Mouse (Mus musculus) left cerebral cortex, adult 18-20 months (tissue): ENCODE measurements at regions not wholly inside any gene's neighbourhood (a gene's known extent, or its start where the extent isn't known, plus 50 kb on each side); places are given as distances from the start of the nearest gene placed in this dataset.

Experiments used
- DNase-seq, 2 experiments: peaks; one replicate each; pipeline ENCODE4 v3.0.0; 2021 to 2022; ENCODE audit warnings: low spot score in 2 of 2, mixed read lengths in 1 of 2

DNA sequence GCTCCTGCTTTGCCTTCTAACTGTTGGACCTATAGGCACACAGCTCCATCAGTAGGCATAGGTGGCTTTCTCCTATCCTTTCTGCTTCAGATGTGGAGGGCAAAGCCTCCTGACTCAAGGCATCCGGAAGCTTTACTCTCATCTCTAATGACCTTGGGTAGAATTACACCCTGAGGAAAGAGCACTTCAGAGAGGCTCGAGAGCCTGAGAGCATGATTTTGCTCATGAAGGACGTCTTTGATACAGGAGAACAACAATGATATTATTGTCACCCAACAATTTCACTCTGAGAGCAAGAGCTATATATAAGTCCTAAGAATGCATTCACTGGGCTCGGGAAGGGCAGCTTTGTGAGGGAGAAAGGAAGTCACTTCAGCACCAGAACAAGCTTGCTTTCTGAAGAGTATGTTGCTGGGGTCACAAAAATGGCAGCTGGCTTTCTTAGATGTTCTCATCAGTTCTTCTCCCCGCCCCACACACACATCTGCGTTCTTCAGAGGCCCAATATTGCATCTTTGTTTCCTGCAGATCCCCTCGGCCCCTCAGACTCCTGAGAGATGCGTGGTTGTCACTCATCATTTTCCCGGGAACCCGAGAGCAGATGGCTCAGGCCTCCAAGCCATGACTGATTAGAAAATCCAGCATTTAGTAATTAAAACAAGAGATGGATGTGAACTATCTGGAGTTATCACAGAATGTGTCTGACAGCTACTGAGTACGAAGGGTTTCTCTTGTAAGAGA, 110.7 kb upstream of the Tgfbr2 start:
- DNase-seq: no peak

DNA sequence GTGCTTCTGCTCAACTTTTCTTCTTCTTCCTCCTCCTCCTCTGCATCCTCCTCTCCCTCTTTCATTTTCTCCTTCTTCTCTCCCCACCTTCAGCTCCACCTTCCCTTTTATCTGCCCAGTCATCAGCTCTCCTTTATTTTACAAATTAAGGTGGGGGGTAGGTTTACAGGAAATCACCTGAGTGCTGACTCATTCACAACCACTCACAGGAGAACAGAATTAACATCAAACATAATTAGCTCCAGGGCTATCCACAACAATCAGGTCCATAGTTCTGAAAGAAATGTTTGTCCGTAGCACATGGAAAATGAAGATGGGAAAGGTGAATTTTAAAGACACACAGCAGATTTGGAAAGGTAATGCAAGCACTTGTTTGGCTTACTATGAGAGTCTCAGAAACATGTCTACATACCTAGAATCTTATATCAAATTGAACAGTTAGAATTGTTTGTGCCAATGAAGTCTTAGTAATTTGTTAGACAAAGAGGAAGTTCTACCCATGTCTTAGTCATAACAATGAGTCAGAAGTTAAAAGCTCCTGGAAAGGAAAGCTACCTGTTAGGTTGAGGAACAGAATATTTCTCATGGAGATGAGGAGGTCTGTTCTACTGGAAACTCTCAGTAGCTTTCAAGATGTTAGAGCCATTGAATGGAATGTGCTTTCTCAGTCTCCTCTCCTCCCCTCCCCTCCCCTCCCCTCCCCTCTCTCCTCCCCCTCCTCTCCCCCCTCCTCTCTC, 108.8 kb upstream of the Tgfbr2 start:
- DNase-seq: no peak

DNA sequence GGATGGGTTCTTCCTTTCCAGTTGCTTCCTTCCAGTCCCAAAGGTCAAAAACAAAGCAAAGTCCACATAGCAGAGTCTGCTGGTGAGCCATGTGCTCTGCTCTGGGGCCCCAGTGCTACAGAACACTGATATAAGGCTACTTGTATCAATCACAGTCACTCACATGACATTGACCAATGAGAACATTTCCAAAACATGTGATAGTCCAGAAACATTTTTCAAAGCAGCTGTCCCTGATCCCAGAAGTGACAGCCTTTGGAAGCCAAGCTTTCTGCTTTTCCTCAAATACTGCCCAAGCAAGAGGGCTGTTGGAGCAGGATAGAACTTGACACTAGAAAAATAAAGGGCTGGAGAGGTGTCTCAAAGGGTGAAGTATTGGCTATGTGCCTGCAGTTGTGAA, 106.5 kb upstream of the Tgfbr2 start:
- DNase-seq: no peak

DNA sequence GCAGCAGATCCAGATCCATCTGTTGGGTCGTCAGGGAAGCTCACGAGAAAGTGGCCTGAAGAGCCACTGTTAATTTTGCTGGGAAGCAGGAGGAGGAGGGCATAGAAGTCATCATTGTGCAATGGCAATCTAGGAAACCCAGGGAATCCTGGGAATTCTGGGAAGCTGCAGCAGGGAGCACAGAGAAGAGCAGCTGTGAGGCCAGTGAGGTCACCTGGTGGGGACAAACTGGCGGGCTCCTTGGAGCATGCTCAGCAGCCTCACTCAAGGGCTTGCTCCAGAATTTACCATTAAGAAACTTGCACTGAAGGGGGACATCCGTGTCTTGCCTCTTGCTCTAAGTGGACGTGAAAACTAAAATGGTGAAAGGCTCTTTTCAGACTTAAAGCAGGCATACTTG, 105.0 kb upstream of the Tgfbr2 start:
- DNase-seq: no peak

DNA sequence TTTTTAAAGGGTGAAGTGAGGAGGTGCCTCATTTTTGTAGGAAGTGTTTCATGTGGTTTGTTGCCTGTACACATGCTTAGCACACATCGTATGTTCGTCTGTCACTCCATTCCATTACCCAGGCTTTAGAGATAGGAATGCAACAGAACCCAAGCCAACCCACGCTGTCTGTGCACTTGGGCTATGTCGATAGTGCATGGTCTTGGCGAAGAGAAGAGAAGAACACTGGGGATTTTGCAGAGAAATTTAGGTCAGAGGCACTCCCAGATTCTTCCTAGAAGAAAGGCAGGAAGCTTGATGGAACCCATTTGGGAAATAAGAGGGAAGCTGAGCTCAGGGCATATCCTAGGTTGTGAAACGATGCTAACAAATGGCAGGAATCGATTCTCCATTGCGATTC, 103.7 kb upstream of the Tgfbr2 start:
- DNase-seq: no peak

DNA sequence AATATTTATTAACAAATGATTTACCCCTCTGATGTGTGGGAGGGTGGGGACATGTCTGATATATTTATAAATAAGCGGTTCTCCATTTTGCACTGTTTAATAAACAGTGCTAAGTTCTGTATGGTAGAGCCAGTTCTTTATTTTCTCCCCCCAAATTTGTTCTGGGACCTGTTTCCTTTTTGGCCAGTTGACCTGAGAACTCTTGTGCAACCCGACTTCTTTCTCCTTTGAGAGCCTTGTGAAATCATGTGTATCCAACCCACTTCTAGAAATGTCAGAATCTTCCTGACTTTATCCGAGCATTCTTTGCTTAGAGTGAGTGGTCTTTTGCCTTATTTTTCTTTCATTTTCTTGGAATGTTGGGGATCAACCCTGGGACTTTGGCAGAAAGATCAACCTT, 102.6 kb upstream of the Tgfbr2 start:
- DNase-seq: no peak

DNA sequence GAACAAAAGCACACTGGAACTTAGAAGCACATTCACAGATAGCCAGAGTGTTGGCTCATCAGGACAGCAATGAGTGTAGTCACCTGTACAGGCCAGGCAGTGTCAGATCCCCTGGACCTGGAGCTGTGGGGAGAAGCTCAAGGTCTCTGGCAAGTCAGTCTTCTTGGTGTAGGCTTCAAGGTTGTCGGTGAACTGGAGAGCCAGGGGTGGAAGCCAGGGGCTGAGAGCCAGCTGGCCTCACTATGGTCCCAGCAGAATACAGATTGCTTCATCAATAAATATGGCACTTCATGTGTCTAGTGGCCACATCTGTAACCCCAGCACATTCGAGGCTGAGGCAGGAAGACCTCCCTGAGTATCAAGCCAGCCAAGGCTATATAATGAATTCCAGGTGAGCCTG, 101.0 kb upstream of the Tgfbr2 start:
- DNase-seq: no peak

DNA sequence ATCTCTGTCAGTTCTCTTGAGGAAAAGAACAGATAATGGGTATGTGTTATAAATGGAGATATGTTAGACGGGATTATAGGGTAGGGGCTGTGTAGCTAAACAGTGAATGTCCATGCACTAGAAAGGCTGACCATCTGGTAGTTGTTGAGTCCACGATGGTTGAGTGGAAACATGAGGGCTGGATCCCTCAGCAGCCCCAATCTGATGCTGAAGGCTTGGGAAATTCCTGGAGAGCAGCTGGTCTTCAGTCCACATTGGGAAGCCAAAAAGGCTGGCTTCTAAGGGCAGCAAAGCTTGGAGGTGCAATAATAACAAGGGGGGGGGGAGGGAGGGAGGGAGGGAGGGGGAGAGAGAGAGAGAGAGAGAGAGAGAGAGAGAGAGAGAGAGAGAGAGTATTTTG, 97.3 kb upstream of the Tgfbr2 start:
- DNase-seq: no peak

DNA sequence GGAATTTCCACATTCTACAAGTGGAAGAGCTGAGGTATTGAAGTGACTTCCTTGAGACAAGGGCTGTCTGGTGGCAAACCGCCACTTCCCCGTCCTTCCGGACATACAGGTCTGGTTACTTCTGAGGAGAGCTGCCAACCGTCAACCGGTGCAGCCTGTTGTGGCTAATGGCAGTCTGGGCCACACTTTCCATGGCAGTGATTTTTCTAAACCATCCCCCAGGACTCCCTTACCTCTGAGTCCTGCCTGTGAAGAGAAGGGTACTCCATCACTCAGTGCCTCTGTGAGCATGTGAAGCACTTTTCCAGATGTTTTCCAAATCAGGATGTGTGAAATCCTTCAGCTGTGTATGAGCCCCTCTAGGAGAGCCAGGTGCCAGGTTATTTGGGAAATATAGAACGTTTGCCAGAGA, 95.3 kb upstream of the Tgfbr2 start:
- DNase-seq: no peak

DNA sequence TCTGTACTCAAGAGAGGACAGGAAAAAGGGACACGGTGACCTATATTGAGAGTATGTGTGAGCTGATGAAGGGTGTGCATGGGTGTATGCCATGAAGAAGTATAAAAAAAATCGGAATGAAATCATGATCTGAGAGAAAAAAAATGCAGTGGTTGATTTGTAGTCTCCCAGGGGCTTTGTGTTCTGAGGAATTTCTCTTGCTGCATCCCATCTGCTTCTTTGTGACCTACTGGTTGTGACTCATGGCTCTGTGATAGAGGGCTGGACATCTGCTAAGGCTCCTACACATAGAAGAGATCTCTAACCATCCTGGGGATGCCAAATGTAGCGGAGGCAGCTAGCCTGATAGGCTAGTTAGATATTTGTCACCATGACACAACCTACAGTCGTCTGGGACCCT, 92.3 kb upstream of the Tgfbr2 start:
- DNase-seq: no peak

DNA sequence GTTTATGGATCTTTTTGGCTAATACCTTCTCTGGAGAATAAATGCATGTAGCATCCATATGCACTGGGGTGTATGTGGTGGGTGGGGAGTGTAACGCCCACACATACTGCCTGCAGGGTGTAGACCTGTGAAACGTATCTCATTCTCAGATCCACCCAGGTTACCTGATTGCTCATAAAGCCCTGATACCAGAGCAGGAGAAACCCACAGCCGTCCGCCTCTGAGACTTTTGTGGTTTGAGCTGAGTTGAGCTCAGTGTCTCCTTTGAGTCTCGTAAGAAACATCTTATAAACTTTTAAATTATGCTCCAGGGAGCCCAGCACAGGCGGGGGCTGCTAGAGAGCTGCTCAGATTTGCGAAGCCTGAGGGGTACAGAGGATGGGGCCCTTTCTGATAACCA, 88.7 kb upstream of the Tgfbr2 start:
- no peak for DNase-seq

DNA sequence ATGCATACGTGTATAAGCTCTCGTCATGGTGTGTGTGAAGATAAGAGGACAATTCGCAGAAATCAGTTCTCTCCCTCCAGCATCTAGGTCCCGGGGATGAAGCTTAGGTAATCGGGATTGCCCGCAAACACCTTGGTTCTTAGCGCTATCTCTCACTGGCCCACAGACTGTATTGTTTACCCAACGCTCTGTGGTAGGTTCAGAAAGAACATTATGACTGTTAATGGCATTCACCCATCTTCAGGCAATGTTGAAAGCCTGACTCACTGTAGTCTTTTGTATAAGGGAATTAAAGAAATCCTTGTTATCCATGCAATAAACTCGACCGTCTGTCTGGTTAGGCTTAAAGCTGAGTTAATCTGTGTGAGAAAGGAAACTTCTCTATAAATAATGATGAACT, 84.4 kb upstream of the Tgfbr2 start:
- no peak for DNase-seq

DNA sequence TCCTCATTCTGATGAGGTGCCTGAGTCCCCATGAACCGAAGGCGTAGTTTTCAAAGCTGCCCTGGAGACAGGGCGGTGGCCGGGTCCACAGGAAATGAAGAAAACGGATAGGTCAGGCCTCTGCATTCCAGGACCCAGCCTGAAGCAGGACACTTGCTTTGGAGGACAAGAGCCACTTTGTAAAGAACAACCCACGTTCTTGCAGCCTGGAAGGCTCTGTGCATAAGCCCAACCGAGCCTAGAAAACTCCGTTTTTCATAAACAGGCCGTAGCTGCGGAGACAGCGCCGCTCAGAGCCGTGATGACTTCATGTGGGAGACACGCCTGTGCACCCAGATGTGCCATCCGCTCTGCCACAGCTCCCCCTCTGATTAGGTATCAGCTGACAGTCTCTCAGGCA, 78.4 kb upstream of the Tgfbr2 start:
- peak in 1 of 2 experiments; percentile 7 for DNase-seq

DNA sequence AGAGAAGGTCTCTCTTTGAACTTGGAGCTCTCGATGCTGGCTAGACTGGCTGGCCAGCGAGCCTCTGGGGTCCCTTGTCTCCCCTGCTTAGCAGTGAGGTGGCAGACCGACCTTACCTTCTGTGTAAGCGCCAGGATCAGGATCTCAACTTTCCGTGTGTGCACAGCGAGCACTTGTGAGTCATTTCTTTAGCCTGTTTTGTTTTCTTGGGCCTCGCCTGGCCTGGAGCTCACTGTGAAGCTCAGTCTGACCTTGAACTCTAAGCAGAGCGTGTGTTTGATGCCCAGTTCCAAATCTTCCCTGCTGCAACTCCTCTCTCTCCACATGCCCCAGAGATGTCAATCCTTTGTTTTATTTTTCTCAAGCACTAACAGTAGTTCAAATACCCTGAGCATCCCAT, 77.6 kb upstream of the Tgfbr2 start:
- no peak for DNase-seq

DNA sequence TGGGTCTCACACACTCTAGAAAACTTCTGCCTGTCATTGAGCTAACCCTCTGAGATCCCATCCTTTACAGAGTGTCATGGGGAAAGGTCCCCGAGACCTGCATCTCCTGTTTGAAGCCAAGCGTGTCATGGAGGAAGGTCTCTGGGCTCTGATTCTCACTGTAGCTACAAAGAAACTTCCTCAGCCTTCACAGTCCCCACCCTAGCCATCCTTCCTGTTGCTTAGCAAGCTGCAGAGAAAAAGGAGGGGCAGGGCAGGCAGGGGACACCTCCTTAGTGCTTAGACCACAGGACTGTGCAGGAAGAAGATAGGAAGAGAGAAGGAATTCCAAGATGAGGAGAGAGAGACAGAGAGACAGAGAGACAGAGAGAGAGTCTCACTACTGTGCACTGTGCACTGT, 74.6 kb upstream of the Tgfbr2 start:
- no peak for DNase-seq

DNA sequence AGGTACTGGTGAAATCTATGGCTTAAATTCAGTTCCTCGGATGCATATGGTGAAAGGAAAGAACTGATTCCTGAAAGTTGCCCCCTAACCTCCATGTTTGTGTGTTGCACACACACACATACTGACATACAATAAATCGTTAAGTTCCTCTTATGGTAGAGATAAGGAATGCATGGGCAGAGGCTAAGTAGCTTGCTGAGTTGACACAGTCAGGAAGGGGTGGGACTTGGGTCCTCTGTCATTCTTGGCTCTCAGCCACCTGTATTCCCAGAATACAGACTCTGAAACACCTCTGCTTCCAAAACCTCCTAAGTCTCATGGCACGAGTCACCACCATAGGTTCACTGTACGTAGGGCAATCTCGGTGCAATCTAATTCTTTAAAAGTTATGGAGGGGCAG, 70.0 kb upstream of the Tgfbr2 start:
- DNase-seq: no peak

DNA sequence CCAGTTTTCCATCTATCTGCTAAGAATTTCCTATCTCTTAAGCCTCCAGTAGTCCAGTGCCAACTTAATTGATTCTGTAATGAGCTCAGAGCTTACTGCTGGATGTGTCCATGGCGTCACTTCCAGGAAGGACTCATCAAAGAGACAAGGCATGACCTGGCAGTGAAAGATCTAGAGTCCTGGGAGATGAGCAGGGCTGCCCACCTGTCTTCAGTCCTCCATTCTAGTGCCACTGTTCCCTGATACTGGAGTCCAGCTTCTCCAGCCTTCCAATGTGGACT, 69.4 kb upstream of the Tgfbr2 start:
- DNase-seq: no peak

DNA sequence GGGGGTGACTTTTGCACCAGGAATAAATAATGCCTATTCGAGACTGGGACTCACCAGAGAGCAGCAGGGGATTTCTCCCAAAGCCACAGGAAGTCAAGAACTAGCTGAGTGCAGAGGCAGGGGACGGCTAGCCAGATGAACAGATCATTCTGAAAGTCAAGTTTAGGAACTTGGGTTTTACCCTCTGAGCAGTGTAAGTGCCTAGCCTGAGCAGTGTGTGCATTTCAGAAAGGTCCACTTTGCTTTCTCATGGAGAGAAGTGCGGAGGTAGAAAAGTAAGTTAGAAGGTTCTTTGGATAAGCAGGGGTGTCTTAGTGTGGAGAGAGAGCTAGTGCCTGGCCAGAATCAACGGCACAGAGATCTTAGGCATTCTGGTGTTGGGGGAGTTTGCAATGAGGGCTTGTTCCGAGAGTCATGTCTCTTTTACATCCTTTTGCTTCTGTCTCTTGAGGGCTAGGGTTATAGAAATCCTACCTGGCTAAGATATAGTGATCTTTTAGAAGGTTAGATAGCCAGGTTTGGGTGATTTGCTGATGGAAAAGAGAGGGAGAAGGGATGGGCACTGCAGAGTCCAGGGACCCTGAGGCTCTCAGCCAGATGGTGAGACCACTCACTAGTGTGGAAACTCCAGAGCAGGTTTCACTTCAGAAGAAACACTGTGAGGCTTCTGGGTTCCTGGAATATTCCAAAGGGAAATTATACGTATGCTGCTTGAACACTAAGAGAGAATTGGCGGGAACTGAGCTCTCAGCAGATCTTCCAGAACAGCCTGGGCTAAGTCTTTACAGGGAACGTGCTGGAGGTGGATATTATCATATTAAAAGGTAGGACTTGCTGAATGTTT, 68.8 kb upstream of the Tgfbr2 start:
- no peak for DNase-seq

DNA sequence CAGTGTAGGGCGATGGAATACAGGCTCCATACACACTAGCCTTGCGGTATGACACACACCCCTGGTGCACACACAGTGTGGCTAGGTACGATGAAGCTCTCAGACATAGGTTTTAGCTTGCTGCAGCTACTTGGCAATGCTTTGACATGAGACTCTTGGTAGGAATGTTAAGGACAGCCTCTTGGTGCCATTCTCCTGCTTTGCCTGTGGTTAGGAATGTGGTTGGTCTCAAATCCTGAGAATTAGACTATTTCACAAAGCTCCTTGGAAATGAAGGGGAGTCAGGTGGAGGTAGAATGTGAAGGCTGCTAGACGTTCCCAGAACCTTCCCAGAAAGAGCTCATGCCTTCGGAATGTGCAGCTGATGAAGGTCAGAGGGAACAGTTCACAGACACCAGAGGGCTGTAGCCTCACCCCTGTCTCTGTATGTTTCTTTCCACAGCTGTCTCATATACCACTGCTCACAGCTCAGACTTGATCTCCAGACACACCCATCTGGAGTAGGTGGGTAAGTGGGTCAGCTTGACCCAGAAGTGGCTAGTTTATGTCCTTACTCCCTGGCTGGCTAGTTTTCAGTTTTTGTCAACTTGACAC, 66.9 kb upstream of the Tgfbr2 start:
- no peak for DNase-seq

DNA sequence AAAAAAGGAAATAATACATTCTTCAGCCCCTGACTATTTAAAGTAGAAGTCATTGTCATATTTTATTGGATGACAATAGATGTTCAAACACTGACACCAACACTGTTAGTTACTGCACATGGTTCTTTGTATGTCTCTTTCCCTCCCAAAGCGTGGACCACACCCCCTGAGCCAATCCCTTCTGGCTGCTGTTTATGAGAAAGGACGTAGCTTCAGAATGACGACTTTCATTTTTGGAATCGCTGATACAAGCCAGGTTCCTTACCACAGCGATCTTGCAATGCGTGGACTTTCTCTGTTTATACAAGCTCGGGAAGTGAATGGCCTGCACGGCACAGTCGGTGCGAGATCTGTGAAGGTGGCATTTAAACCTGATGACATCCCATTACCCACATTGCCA, 66.1 kb upstream of the Tgfbr2 start:
- no peak for DNase-seq

DNA sequence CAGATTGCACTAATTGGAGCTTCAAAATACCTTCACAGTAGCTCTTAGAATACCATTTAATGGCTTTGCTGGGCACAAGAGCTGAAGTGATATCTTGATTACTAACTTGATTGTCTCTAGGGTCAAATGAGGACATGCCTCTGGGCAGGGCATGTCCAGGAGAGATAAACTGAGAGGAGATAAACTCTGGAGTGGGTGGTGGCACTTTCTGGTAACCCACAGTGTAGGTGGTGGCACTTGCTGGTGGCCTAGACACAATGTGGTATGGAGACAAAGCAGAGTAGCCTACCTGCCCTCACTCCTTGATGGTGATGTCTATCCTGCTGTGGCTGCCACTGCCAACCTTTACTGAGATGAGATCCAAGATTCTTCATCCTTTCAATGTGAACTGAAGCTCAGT, 61.7 kb upstream of the Tgfbr2 start:
- DNase-seq: no peak

DNA sequence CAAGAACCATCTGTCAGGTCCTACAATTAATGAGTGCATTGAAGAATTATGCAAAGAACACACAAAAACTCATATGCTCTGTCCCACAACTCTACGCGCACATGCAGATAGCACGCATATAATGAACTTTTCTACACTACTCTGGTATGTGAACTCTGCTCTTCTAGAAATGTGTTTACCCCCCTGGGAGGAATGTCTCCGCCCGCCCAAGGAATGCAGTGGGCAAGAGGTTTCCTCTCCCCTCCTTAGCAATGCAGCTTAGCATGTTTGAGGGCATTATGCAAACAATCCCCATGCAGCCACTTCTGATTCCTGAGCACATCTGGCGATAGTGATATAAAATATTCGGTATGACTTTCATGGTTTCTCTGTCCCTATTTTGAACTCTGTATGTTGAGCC, 59.0 kb upstream of the Tgfbr2 start:
- no peak for DNase-seq
